Mouse (Mus musculus) intestine, postnatal 0 days (tissue): Measurements from ENCODE around the gene Sh3pxd2a. TPM values are rescaled to one million over a fixed set of nuclear protein-coding genes. Genes with fewer than 3 reads are reported as not detected.

Experiments
- ATAC-seq: fragments of 200-750 bp; cut with Nextera tagmentation; 2 replicates; pipeline ENCODE4 v1.8.0; 2017; ENCODE audit warnings: mild to moderate bottlenecking, moderate TSS enrichment, moderate library complexity
- H3K27ac ChIP-seq: fragments of 300-500 bp; sonication (generic); 2 replicates; pipeline ENCODE4 v1.5.1; 2014; ENCODE audit warnings: mild to moderate bottlenecking, low read depth, low read length, moderate library complexity
- H3K27me3 ChIP-seq: fragments of 300-500 bp; sonication (generic); replicated peaks from 2 replicates; pipeline ENCODE4 v1.6.1; 2014; ENCODE audit warnings: low read length, mixed read lengths; ENCODE audit not compliant: control insufficient read depth, insufficient read depth
- H3K36me3 ChIP-seq: fragments of 300-500 bp; sonication (generic); 2 replicates; pipeline ENCODE4 v1.6.1; 2014; ENCODE audit warnings: mild to moderate bottlenecking, moderate library complexity; ENCODE audit not compliant: control insufficient read depth, insufficient read depth
- H3K4me1 ChIP-seq: fragments of 300-500 bp; sonication (generic); replicated peaks from 2 replicates; pipeline ENCODE4 v1.6.1; 2014; ENCODE audit warnings: antibody characterized with exemption, low read length, mixed read lengths; ENCODE audit not compliant: control insufficient read depth, insufficient read depth
- H3K4me2 ChIP-seq: fragments of 300-500 bp; sonication (generic); replicated peaks from 2 replicates; pipeline ENCODE4 v1.6.1; 2014; ENCODE audit warnings: low read depth, mild to moderate bottlenecking, moderate library complexity
- H3K4me3 ChIP-seq: fragments of 300-500 bp; sonication (generic); 2 replicates; pipeline ENCODE4 v1.5.1; 2014; ENCODE audit warnings: low read depth, low read length
- H3K9ac ChIP-seq: fragments of 300-500 bp; sonication (generic); 2 replicates; pipeline ENCODE4 v1.6.1; 2014; ENCODE audit warnings: mild to moderate bottlenecking, low read depth, low read length
- H3K9me3 ChIP-seq: fragments of 300-500 bp; sonication (generic); 2 replicates; pipeline ENCODE4 v1.6.1; 2016; ENCODE audit warnings: mixed run types; ENCODE audit not compliant: control insufficient read depth
- CTCF ChIP-seq: sonication (generic); IDR thresholded peaks from 2 replicates; pipeline ENCODE4 v1.5.1; 2016; ENCODE audit warnings: low read depth, mild to moderate bottlenecking, control low read depth, antibody characterized with exemption, moderate library complexity
- WGBS: fragments of 180-500 bp; shearing (Covaris S2); extraction: QIAGEN DNeasy Blood & Tissue Kit; methylation state at CpG from one replicate; pipeline ENCODE4 v1.1.7; 2014; 5-methylcytosine and 5-hydroxymethylcytosine counted together
- polyA plus RNA-seq: library from polyadenylated mRNA; unstranded; fragments of >200 nt; fragmentation: Nextera tagmentation; extraction: Ambion mirVana; gene quantifications from 2 replicates; pipeline ENCODE4 v1.2.1, GENCODE M21; 2015

Sh3pxd2a gene
- polyA plus RNA-seq, 1 experiment from 2014 or later, result 2.2 TPM

DNA sequence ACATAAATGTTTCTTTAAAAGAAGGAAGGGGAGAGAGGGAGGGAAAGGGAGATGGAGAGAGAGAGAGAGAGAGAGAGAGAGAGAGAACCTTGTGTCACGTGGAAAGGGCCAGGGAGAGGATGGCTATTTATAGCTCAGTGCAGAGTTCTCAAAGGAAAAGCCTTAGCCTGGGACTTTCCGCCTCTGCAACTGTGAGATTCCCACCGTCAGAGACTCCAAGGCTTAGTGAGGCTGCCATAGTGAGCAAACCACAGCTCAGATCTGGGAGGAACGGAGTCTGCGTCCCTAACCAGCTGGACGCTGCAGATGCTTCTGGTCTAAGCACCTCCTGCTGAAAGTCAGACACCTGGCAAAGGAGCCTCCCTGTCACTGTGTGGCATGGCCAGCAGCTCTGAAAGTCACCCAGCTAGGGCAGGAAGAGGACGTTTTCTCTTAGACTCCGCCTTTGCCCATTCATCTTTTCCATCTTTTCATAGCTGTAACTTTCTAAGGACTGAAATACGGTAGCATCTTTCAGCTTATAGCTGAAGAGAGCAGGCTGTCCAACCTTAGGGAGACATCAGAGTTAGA is 21.9 kb upstream of the Sh3pxd2a start:
- Histone ChIP-seq H3K4me3 (no peak overlapping the region), H3K9ac (no peak overlapping the region), H3K4me2 (no peak overlapping the region), H3K27ac (no peak overlapping the region), H3K27me3 (no peaks in the 10 kb centered on the region), H3K36me3 (no peaks in the 10 kb centered on the region), H3K4me1 (no peaks in the 10 kb centered on the region), H3K9me3 (no peaks in the 10 kb centered on the region)
- no peak for TF ChIP-seq CTCF
- WGBS, result 38% methylated on average over 9 of the region's 9 CpGs
- no peak for ATAC-seq

DNA sequence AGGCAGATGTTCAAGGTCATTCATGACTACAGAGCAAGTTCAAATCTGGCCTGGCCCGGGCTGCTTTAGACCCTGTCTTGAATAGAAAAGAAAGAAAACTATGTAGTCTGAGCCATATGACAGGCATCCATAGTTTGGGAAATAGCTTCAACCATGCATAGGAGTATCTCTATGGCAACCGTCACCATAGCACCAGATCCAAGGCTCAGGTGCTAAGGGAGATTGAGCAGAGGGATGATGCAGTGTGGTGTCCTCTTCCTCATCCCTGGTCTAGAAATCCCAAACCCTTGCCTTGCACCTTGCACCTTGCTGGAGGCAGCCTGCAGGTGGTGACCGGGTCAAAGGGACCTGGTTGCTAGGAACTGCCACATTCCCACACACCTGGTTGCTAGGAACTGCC is 19.9 kb upstream of the Sh3pxd2a start:
- no peaks in the 10 kb centered on the region for H3K9me3 ChIP-seq
- no peaks in the 10 kb centered on the region for H3K27me3 ChIP-seq
- H3K9ac ChIP-seq, result no peak overlapping the region
- no peaks in the 10 kb centered on the region for H3K36me3 ChIP-seq
- H3K27ac ChIP-seq, result no peak overlapping the region
- TF ChIP-seq CTCF, result no peak
- ATAC-seq, result no peak
- no peaks in the 10 kb centered on the region for H3K4me1 ChIP-seq
- no peak overlapping the region for H3K4me2 ChIP-seq
- 68% methylated on average over 3 of the region's 3 CpGs for WGBS
- no peak overlapping the region for H3K4me3 ChIP-seq

DNA sequence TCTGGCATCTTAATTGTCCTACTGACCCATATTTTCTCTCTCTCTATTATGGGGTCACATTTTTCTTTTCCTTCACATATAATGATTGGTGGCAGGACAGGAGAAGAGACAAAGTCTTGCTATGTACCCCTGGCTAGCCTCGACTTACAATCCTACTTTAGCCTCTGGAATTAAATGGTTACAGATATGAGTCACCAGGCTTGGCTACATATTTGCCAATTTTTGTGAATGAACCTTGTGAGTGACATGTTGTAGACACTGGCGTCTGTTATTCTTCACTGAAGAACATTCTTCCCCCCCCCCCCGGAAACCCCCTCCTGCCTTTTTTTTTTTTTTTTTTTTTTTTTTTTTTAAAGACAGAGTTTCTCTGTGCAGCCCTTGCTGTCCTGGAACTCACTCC is 19.1 kb upstream of the Sh3pxd2a start:
- no peak for TF ChIP-seq CTCF
- Histone ChIP-seq H3K4me3 (no peak overlapping the region), H3K4me1 (no peaks in the 10 kb centered on the region), H3K27ac (no peak overlapping the region), H3K27me3 (no peaks in the 10 kb centered on the region), H3K4me2 (no peak overlapping the region), H3K36me3 (no peaks in the 10 kb centered on the region), H3K9ac (no peak overlapping the region), H3K9me3 (no peaks in the 10 kb centered on the region)
- ATAC-seq, result no peak
- 53% methylated on average over 3 of the region's 3 CpGs for WGBS

- H3K27ac ChIP-seq, result no peak overlapping the region
- no peaks in the 10 kb centered on the region for H3K27me3 ChIP-seq
- H3K4me1 ChIP-seq, result no peaks in the 10 kb centered on the region
- WGBS, result 76% methylated on average over 3 of the region's 3 CpGs
- H3K4me2 ChIP-seq, result no peak overlapping the region
- H3K9me3 ChIP-seq, result no peaks in the 10 kb centered on the region
- H3K4me3 ChIP-seq, result no peak overlapping the region
- no peak for TF ChIP-seq CTCF
- H3K9ac ChIP-seq, result no peak overlapping the region
- H3K36me3 ChIP-seq, result no peaks in the 10 kb centered on the region
- ATAC-seq, result no peak
These were observed 9.3 kb upstream of the Sh3pxd2a start for GRCm38 (mm10) chr19:47473453-47473852.

GRCm38 (mm10) chr19:47472881-47473400 is 8.7 kb upstream of the Sh3pxd2a start:
- H3K27ac ChIP-seq, result no peak overlapping the region
- no peaks in the 10 kb centered on the region for H3K4me1 ChIP-seq
- 50% methylated on average over 15 of the region's 15 CpGs for WGBS
- H3K4me2 ChIP-seq, result no peak overlapping the region
- TF ChIP-seq CTCF, result no peak
- H3K36me3 ChIP-seq, result no peaks in the 10 kb centered on the region
- no peaks in the 10 kb centered on the region for H3K9me3 ChIP-seq
- no peaks in the 10 kb centered on the region for H3K27me3 ChIP-seq
- no peak overlapping the region for H3K4me3 ChIP-seq
- no peak overlapping the region for H3K9ac ChIP-seq
- ATAC-seq, result no peak

- no peaks in the 10 kb centered on the region for H3K4me1 ChIP-seq
- WGBS, result 68% methylated on average over 4 of the region's 4 CpGs
- no peaks in the 10 kb centered on the region for H3K36me3 ChIP-seq
- H3K9ac ChIP-seq, result no peak overlapping the region
- H3K27me3 ChIP-seq, result no peaks in the 10 kb centered on the region
- no peak for TF ChIP-seq CTCF
- H3K27ac ChIP-seq, result no peak overlapping the region
- ATAC-seq, result no peak
- H3K4me3 ChIP-seq, result no peak overlapping the region
- H3K9me3 ChIP-seq, result no peaks in the 10 kb centered on the region
- no peak overlapping the region for H3K4me2 ChIP-seq
These were observed 7.6 kb upstream of the Sh3pxd2a start for GRCm38 (mm10) chr19:47471808-47472207.

GRCm38 (mm10) chr19:47468750-47469149 is 4.5 kb upstream of the Sh3pxd2a start:
- 30% methylated on average over 3 of the region's 3 CpGs for WGBS

More at GRCm38 (mm10) chr19:47468750-47469149, 4.5 kb upstream of the Sh3pxd2a start:
- no peak for ATAC-seq
- Histone ChIP-seq H3K4me1 (no peaks in the 10 kb centered on the region), H3K27ac (no peak overlapping the region), H3K9me3 (no peaks in the 10 kb centered on the region), H3K27me3 (no peaks in the 10 kb centered on the region), H3K4me2 (no peak overlapping the region), H3K4me3 (no peak overlapping the region), H3K9ac (no peak overlapping the region), H3K36me3 (no peaks in the 10 kb centered on the region)
- TF ChIP-seq CTCF, result no peak
